Mouse (Mus musculus) right cerebral cortex, postnatal 14 days (tissue): ENCODE measurements at regions not wholly inside any gene's neighbourhood (a gene's known extent, or its start where the extent isn't known, plus 50 kb on each side); places are given as distances from the start of the nearest gene placed in this dataset.

Experiments used
- DNase-seq: peaks from one replicate; pipeline ENCODE4 v3.0.0; 2022

- no peak for DNase-seq
Measured at GRCm38 (mm10) chr1:137703882-137704281, 471.6 kb downstream of the Ptprc start.

GRCm38 (mm10) chr1:137698876-137699275 lies 476.6 kb downstream of the Ptprc start:
- DNase-seq: no peak

GRCm38 (mm10) chr1:137697289-137697688 lies 478.2 kb downstream of the Ptprc start:
- no peak for DNase-seq

GRCm38 (mm10) chr1:137696796-137697195 lies 478.7 kb downstream of the Ptprc start:
- no peak for DNase-seq

- no peak for DNase-seq
Measured at GRCm38 (mm10) chr1:137695751-137696150, 479.8 kb downstream of the Ptprc start.

- no peak for DNase-seq
Measured at GRCm38 (mm10) chr1:137692525-137692924, 483.0 kb downstream of the Ptprc start.

- no peak for DNase-seq
Measured at GRCm38 (mm10) chr1:137690860-137691595, 484.5 kb downstream of the Ptprc start.

GRCm38 (mm10) chr1:137670650-137671049 lies 504.9 kb downstream of the Ptprc start:
- peak; percentile 10 for DNase-seq

GRCm38 (mm10) chr1:137669849-137670248 lies 505.7 kb downstream of the Ptprc start:
- no peak for DNase-seq

- no peak for DNase-seq
Measured at GRCm38 (mm10) chr1:137658141-137658540, 517.4 kb downstream of the Ptprc start.

- DNase-seq: peak; percentile 45
Measured at GRCm38 (mm10) chr1:137656900-137657458, 518.5 kb downstream of the Ptprc start.

GRCm38 (mm10) chr1:137654171-137654570 lies 521.3 kb downstream of the Ptprc start:
- no peak for DNase-seq

GRCm38 (mm10) chr1:137653495-137653894 lies 522.0 kb downstream of the Ptprc start:
- DNase-seq: no peak

- no peak for DNase-seq
Measured at GRCm38 (mm10) chr1:137650629-137651028, 524.9 kb downstream of the Ptprc start.

- no peak for DNase-seq
Measured at GRCm38 (mm10) chr1:137650082-137650481, 525.4 kb downstream of the Ptprc start.

GRCm38 (mm10) chr1:137648832-137649231 lies 526.7 kb downstream of the Ptprc start:
- no peak for DNase-seq

- no peak for DNase-seq
Measured at GRCm38 (mm10) chr1:137644601-137645040, 530.9 kb downstream of the Ptprc start.

GRCm38 (mm10) chr1:137643508-137643907 lies 532.0 kb downstream of the Ptprc start:
- no peak for DNase-seq

- no peak for DNase-seq
Measured at GRCm38 (mm10) chr1:137640848-137641247, 534.7 kb downstream of the Ptprc start.

GRCm38 (mm10) chr1:137636947-137637346 lies 538.6 kb downstream of the Ptprc start:
- no peak for DNase-seq

GRCm38 (mm10) chr1:137636321-137636944 lies 539.1 kb downstream of the Ptprc start:
- no peak for DNase-seq

- DNase-seq: no peak
Measured at GRCm38 (mm10) chr1:137635781-137636180, 539.7 kb downstream of the Ptprc start.

- DNase-seq: no peak
Measured at GRCm38 (mm10) chr1:137631546-137631945, 544.0 kb downstream of the Ptprc start.

- DNase-seq: no peak
Measured at GRCm38 (mm10) chr1:137620672-137621071, 554.8 kb downstream of the Ptprc start.
